Mouse (Mus musculus): Measurements from ENCODE around the gene Ptrh2.
"Not testable (repeated sequence)": the region's sequence is repeated elsewhere in the genome, so short reads cannot be mapped to it uniquely, and the experiment has no call there.

Gene Ptrh2

GRCm38 (mm10) chr11:86725607-86726006, 41.8 kb downstream of the Ptrh2 start:
- in situ Hi-C loops (cut with MboI, MseI) = no loop called here

- in situ Hi-C loops (cut with MboI, MseI) = no loop called here
These were observed 47.7 kb downstream of the Ptrh2 start for GRCm38 (mm10) chr11:86731443-86731842.

- in situ Hi-C loops (cut with MboI, MseI) = no loop called here
These were observed 50.6 kb downstream of the Ptrh2 start for GRCm38 (mm10) chr11:86734241-86734939.

- in situ Hi-C loops (cut with MboI, MseI) = no loop called here
These were observed 51.2 kb downstream of the Ptrh2 start for GRCm38 (mm10) chr11:86734993-86735392.

GRCm38 (mm10) chr11:86737301-86738000, 53.7 kb downstream of the Ptrh2 start:
- in situ Hi-C loops (cut with MboI, MseI) = no loop called here

- in situ Hi-C loops (cut with MboI, MseI) = not testable (repeated sequence)
These were observed 54.5 kb downstream of the Ptrh2 start for GRCm38 (mm10) chr11:86738308-86738707.

- in situ Hi-C loops (cut with MboI, MseI) = no loop called here
These were observed 55.2 kb downstream of the Ptrh2 start for GRCm38 (mm10) chr11:86738956-86739355.

- in situ Hi-C loops (cut with MboI, MseI) = no loop called here
These were observed 55.7 kb downstream of the Ptrh2 start for GRCm38 (mm10) chr11:86739470-86739869.

- in situ Hi-C loops (cut with MboI, MseI) = no loop called here
These were observed 57.7 kb downstream of the Ptrh2 start for GRCm38 (mm10) chr11:86741505-86741904.
